10 mouse cellular contexts compared by ENCODE assay signal in genomic region chr17:84498639-84499038, GRCm38 (mm10). TPM values are rescaled to one million over a fixed set of nuclear protein-coding genes. Genes with fewer than 3 reads are reported as not detected.
DNase-seq lines count a peak whose midpoint lies in the region; ATAC-seq lines count a peak whose summit lies in the region.
"Had no signal": no experiment of that assay in that cellular context is flagged by ENCODE, and none has a peak within 500 bp of the region (broad histone marks: within the 10 kb centered on the region; RNA-seq: fewer than 3 reads in every experiment).

No protein-coding gene starts in this region.

- no peaks in the 10 kb centered on the region for H3K4me1 ChIP-seq in stomach, embryonic 15.5 days
- H3K4me1 ChIP-seq: heart, embryonic 13.5 days; neural tube, embryonic 12.5 days had no signal

- H3K9ac ChIP-seq in stomach, embryonic 15.5 days: no peak overlapping the region
- H3K9ac ChIP-seq: heart, embryonic 13.5 days; neural tube, embryonic 12.5 days had no signal

- no peak; the same call in 1 of the 2 replicates for ATAC-seq in stomach, embryonic 15.5 days (ENCODE audit: insufficient read depth, low FRiP score, low read depth)
- no peak for ATAC-seq in megakaryocyte, adult 5-6 weeks (ENCODE audit: poor library complexity, severe bottlenecking)

- 43% methylated on average over 5 of the region's 5 CpGs for WGBS in stomach, embryonic 15.5 days

- peak; percentile 90 for DNase-seq in heart, adult 11 months
- DNase-seq in heart, adult 9 months (ENCODE audit: low spot score in 2 of 2): no peak
- peak; percentile 41 for DNase-seq in ovary, postnatal 14 days (ENCODE audit: low spot score)
- DNase-seq in ovary, postnatal 36 days (ENCODE audit: low spot score): no peak
- peak; percentile 36 for DNase-seq in heart, postnatal 4 days
- DNase-seq in right cerebral cortex, adult 18-20 months: no peak

- no peaks in the 10 kb centered on the region for H3K27me3 ChIP-seq in stomach, embryonic 15.5 days (replicated peaks)
- H3K27me3 ChIP-seq: heart, embryonic 13.5 days; neural tube, embryonic 12.5 days had no signal

- no peak overlapping the region for H3K4me2 ChIP-seq in stomach, embryonic 15.5 days
- H3K4me2 ChIP-seq: heart, embryonic 13.5 days; neural tube, embryonic 12.5 days had no signal

- peak overlapping the region; percentile 71 for H3K27ac ChIP-seq in stomach, embryonic 15.5 days
- H3K27ac ChIP-seq: heart, embryonic 13.5 days; neural tube, embryonic 12.5 days had no signal

- H3K36me3 ChIP-seq in stomach, embryonic 15.5 days: no peaks in the 10 kb centered on the region
- H3K36me3 ChIP-seq: heart, embryonic 13.5 days; neural tube, embryonic 12.5 days had no signal

- H3K9me3 ChIP-seq in stomach, embryonic 15.5 days: no peaks in the 10 kb centered on the region
- H3K9me3 ChIP-seq: heart, embryonic 13.5 days; neural tube, embryonic 12.5 days had no signal

- no peak overlapping the region for H3K4me3 ChIP-seq in stomach, embryonic 15.5 days (replicated peaks)
- H3K4me3 ChIP-seq: heart, embryonic 13.5 days; neural tube, embryonic 12.5 days had no signal

RNA-seq across cellular contexts. Expression of gene Plekhh2, which starts 13.1 kb away (rescaled TPM):
- total RNA-seq in heart, postnatal 4 days (2021): 1 to 10 TPM; 6.3 to 6.4 TPM
- polyA plus RNA-seq in stomach, embryonic 15.5 days (2015; fragmentation: Nextera tagmentation; extraction: Ambion mirVana): 7.8 and 10.1 TPM in 2 replicates
- not detected in 2 replicates for total RNA-seq in megakaryocyte, adult 5-6 weeks (2015)
- total RNA-seq in megakaryocyte, adult 5-6 weeks (2017): 0.12 and 0.15 TPM in 2 replicates

RNA-seq across cellular contexts. Expression of gene Thada, which starts 32.6 kb away (rescaled TPM):
- 10 to 100 TPM; 12.8 to 16.2 TPM for total RNA-seq in heart, postnatal 4 days (2021)
- polyA plus RNA-seq in stomach, embryonic 15.5 days (2015; fragmentation: Nextera tagmentation; extraction: Ambion mirVana): 7.8 TPM in 2 replicates
- total RNA-seq in megakaryocyte, adult 5-6 weeks (2015): 14.5 and 15.4 TPM in 2 replicates
- total RNA-seq in megakaryocyte, adult 5-6 weeks (2017): 12.5 and 17.2 TPM in 2 replicates

Comparison
In these comparisons a context has a peak if more than half of its experiments do, and no peak if none do; other contexts are left out.
1. DNase-seq: peak in heart, adult 11 months (single experiment), ovary, postnatal 14 days (single experiment) and heart, postnatal 4 days (single experiment); none in heart, adult 9 months (0 of 2), ovary, postnatal 36 days (single experiment) and right cerebral cortex, adult 18-20 months (single experiment).
2. RNA of gene Plekhh2, which starts 13.1 kb away (total RNA-seq): 6.3 to 6.4 TPM in heart, postnatal 4 days; 0.12 to 0.15 TPM in megakaryocyte, adult 5-6 weeks; every median in the first group is over 4 times any median in the second.